Mouse (Mus musculus): ENCODE measurements around the gene Cdh5. TPM values are rescaled to one million over a fixed set of nuclear protein-coding genes. Genes with fewer than 3 reads are reported as not detected.
"Not testable (repeated sequence)": the region's sequence is repeated elsewhere in the genome, so short reads cannot be mapped to it uniquely, and the experiment has no call there.

Cdh5 gene
- polyA plus RNA-seq, 1 experiment, result not detected

GRCm38 (mm10) chr8:104088881-104089280, 12.5 kb upstream of the Cdh5 start:
- no peaks in the 10 kb centered on the region for H3K4me1 ChIP-seq (ENCODE audit: control insufficient read depth, insufficient read depth, low read length)
- TF ChIP-seq POLR2A (IDR thresholded peaks at IDR 0.05; ENCODE audit: insufficient read depth, low read depth, low read length) (no peak), CTCF (IDR thresholded peaks at IDR 0.05; ENCODE audit: insufficient read depth, low read depth, low read length) (no peak)
- H3K27ac ChIP-seq (ENCODE audit: insufficient read depth, low read depth, low read length), result no peak overlapping the region
- WGBS, result 78% methylated on average over 3 of the region's 3 CpGs
- H3K4me3 ChIP-seq (ENCODE audit: insufficient read depth, low read depth, low read length), result no peak overlapping the region

- not testable (repeated sequence) for H3K4me3 ChIP-seq (ENCODE audit: insufficient read depth, low read depth, low read length); H3K4me1 ChIP-seq (ENCODE audit: control insufficient read depth, insufficient read depth, low read length); H3K27ac ChIP-seq (ENCODE audit: insufficient read depth, low read depth, low read length)
- WGBS, result 11% methylated on average over 24 of the region's 24 CpGs
Measured at GRCm38 (mm10) chr8:104090993-104091900, 10.2 kb upstream of the Cdh5 start.

GRCm38 (mm10) chr8:104093336-104093735, 8.1 kb upstream of the Cdh5 start:
- WGBS, result 64% methylated on average over 7 of the region's 7 CpGs
- Histone ChIP-seq H3K27ac (ENCODE audit: insufficient read depth, low read depth, low read length) (no peak overlapping the region), H3K4me3 (ENCODE audit: insufficient read depth, low read depth, low read length) (no peak overlapping the region), H3K4me1 (ENCODE audit: control insufficient read depth, insufficient read depth, low read length) (no peaks in the 10 kb centered on the region)
- no peak for TF ChIP-seq POLR2A (IDR thresholded peaks at IDR 0.05; ENCODE audit: insufficient read depth, low read depth, low read length)
- no peak for TF ChIP-seq CTCF (IDR thresholded peaks at IDR 0.05; ENCODE audit: insufficient read depth, low read depth, low read length)

- TF ChIP-seq POLR2A (IDR thresholded peaks at IDR 0.05; ENCODE audit: insufficient read depth, low read depth, low read length) (no peak), CTCF (IDR thresholded peaks at IDR 0.05; ENCODE audit: insufficient read depth, low read depth, low read length) (no peak)
- no peaks in the 10 kb centered on the region for H3K4me1 ChIP-seq (ENCODE audit: control insufficient read depth, insufficient read depth, low read length)
- H3K27ac ChIP-seq (ENCODE audit: insufficient read depth, low read depth, low read length), result no peak overlapping the region
- no peak overlapping the region for H3K4me3 ChIP-seq (ENCODE audit: insufficient read depth, low read depth, low read length)
- WGBS, result 78% methylated on average over 9 of the region's 9 CpGs
Measured at GRCm38 (mm10) chr8:104095595-104095994, 5.8 kb upstream of the Cdh5 start.

GRCm38 (mm10) chr8:104096644-104097043, 4.8 kb upstream of the Cdh5 start:
- no peak overlapping the region for H3K27ac ChIP-seq (ENCODE audit: insufficient read depth, low read depth, low read length)
- TF ChIP-seq POLR2A (IDR thresholded peaks at IDR 0.05; ENCODE audit: insufficient read depth, low read depth, low read length) (no peak), CTCF (IDR thresholded peaks at IDR 0.05; ENCODE audit: insufficient read depth, low read depth, low read length) (no peak)
- WGBS, result 78% methylated on average over 10 of the region's 10 CpGs
- no peaks in the 10 kb centered on the region for H3K4me1 ChIP-seq (ENCODE audit: control insufficient read depth, insufficient read depth, low read length)
- H3K4me3 ChIP-seq (ENCODE audit: insufficient read depth, low read depth, low read length), result no peak overlapping the region

- 23% methylated on average over 6 of the region's 6 CpGs for WGBS
- TF ChIP-seq CTCF (IDR thresholded peaks at IDR 0.05; ENCODE audit: insufficient read depth, low read depth, low read length), result no peak
- TF ChIP-seq POLR2A (IDR thresholded peaks at IDR 0.05; ENCODE audit: insufficient read depth, low read depth, low read length), result no peak
- H3K4me1 ChIP-seq (ENCODE audit: control insufficient read depth, insufficient read depth, low read length), result no peaks in the 10 kb centered on the region
- H3K27ac ChIP-seq (ENCODE audit: insufficient read depth, low read depth, low read length), result no peak overlapping the region
- no peak overlapping the region for H3K4me3 ChIP-seq (ENCODE audit: insufficient read depth, low read depth, low read length)
Measured at GRCm38 (mm10) chr8:104098671-104099346, 2.6 kb upstream of the Cdh5 start.

- no peak overlapping the region for H3K4me3 ChIP-seq (ENCODE audit: insufficient read depth, low read depth, low read length)
- WGBS, result 72% methylated on average over 20 of the region's 20 CpGs
Measured at GRCm38 (mm10) chr8:104099347-104100099, 1.9 kb upstream of the Cdh5 start.

GRCm38 (mm10) chr8:104100724-104101123, 701 bp upstream of the Cdh5 start:
- 96% methylated on average over 6 of the region's 6 CpGs for WGBS
- H3K4me3 ChIP-seq (ENCODE audit: insufficient read depth, low read depth, low read length); H3K4me1 ChIP-seq (ENCODE audit: control insufficient read depth, insufficient read depth, low read length); H3K27ac ChIP-seq (ENCODE audit: insufficient read depth, low read depth, low read length): not testable (repeated sequence)

More at GRCm38 (mm10) chr8:104099347-104100099, 1.9 kb upstream of the Cdh5 start:
- no peak overlapping the region for H3K27ac ChIP-seq (ENCODE audit: insufficient read depth, low read depth, low read length)
- TF ChIP-seq CTCF (IDR thresholded peaks at IDR 0.05; ENCODE audit: insufficient read depth, low read depth, low read length), result no peak
- TF ChIP-seq POLR2A (IDR thresholded peaks at IDR 0.05; ENCODE audit: insufficient read depth, low read depth, low read length), result no peak
- H3K4me1 ChIP-seq (ENCODE audit: control insufficient read depth, insufficient read depth, low read length), result no peaks in the 10 kb centered on the region

GRCm38 (mm10) chr8:104103462-104103861, 2.0 kb downstream of the Cdh5 start:
- Histone ChIP-seq H3K27ac (ENCODE audit: insufficient read depth, low read depth, low read length) (no peak overlapping the region), H3K4me1 (ENCODE audit: control insufficient read depth, insufficient read depth, low read length) (no peaks in the 10 kb centered on the region), H3K4me3 (ENCODE audit: insufficient read depth, low read depth, low read length) (0 out of 2 replicates have a peak overlapping the region, but pooled peaks have one; percentile 4)
- no peak for TF ChIP-seq CTCF (IDR thresholded peaks at IDR 0.05; ENCODE audit: insufficient read depth, low read depth, low read length)
- TF ChIP-seq POLR2A (IDR thresholded peaks at IDR 0.05; ENCODE audit: insufficient read depth, low read depth, low read length), result no peak
- 70% methylated on average over 7 of the region's 7 CpGs for WGBS
